Mouse (Mus musculus) layer of hippocampus, postnatal 14 days (tissue): ENCODE data around the gene Scube2. TPM values are rescaled to one million over a fixed set of nuclear protein-coding genes. Genes with fewer than 3 reads are reported as not detected.

Experiments
- DNase-seq, 2 experiments: peaks; one replicate each; pipeline ENCODE4 v3.0.0; 2021 to 2022; ENCODE audit warnings: low spot score in 2 of 2, mixed read lengths in 1 of 2
- total RNA-seq, 2 experiments: library from RNA; stranded (reverse); gene quantifications; 2 replicates each; pipeline ENCODE4 v1.2.3; 2021

Gene Scube2
- total RNA-seq, 2 experiments from 2014 or later: 1.6 to 2.0 TPM

DNA sequence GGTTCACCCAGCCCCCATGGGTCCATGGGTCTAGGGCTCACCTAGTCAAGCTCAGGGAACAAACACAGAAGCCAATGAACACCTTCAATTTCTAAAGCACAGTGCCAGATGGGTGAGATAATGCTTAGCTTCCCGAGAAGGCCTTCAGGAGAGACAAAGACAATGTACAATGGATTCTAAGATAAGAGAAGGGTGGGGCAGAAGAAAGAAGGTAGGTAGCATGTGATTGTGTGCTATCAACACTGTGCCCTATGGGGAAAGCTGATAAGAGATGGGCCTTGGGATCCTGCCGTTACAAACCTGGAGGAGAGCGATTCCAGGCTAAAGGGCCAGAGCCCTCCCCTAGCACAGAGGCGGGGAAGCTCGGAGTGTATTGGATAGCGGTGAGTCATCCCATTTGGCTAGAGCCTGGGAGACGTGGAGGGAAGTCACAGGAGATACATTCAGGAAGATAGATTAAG is 12.7 kb downstream of the Scube2 start:
- DNase-seq: no peak

DNA sequence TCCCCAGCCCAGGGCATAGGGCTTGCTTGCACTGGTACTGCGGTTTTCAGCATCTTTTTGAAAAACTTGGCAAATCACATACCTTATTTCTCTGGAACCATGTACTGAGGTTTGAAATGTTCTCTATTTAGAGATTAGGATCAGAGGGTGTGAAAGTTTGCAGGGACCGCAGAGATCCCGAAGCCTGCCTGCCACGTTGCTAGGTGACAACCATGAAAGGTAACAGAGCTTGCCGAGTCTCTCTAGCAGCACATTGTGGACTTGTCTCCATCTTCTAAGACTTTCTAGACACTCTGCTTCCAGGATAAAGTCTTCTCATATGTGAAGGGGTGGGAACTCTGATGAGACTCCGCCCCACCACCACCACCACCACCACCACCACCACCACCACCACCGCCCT is 13.5 kb downstream of the Scube2 start:
- DNase-seq: no peak

DNA sequence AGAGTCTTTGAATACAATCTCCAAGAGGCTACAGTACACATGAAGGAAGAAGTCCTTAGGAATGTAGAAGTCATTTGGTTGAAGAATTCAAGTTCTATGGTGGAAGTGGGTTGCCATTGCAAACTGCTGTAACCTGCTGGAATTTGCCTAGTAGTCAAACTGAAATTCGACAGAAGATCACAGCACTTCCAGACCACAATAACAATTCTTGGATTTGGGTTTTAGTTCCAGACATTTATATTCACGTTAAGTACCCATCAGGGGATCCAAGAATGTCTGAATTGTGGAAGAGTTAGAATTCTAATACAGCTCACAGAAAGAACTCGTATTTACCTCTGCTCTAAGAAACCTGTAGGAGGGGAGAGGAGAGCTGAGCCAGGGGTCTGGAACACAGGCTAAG is 14.9 kb downstream of the Scube2 start:
- no peak for DNase-seq

GRCm38 (mm10) chr7:109849750-109850434 is 15.6 kb downstream of the Scube2 start:
- no peak for DNase-seq

DNA sequence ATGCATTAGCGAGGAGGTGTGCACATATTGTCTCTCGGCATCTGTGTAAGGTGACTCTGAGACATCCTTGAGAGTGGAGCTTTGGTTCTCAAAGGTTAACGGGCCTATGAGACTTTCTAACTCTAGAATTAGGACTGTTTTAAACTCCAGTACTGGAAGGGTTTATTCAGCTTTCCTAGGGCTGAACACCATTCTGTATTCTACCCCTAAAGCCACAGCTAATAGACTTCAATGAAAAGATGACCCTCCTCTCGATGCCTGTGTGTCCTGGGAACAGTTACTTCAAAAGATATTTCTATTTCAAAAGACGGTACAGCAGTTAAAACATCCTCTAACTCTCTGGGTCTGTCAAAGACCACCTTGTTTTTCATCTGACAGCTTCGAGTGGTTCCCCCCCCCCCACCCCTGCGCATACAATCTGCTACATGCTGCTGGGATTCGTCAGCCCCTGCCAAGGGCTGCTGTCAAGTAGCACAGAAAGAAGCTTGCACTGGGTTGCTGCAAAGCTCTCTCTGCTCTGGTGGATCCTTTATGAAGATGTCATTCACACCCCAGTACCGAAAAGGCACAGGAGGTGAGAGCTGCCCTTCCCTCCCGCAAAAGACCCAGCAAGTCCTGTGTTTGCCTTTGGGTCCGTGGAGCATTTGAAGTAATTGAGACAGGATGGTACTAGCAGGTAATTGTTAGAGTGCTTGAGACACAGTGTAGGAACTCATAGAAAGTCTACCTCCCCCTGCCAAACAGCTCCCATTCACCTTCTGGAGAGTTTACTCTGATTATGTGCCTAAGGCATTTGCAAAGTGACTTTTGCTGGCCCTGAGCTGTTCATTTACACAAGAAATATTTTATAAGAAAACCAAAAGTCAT is 16.4 kb downstream of the Scube2 start:
- no peak for DNase-seq

GRCm38 (mm10) chr7:109844100-109844499 is 21.4 kb downstream of the Scube2 start:
- no peak for DNase-seq

DNA sequence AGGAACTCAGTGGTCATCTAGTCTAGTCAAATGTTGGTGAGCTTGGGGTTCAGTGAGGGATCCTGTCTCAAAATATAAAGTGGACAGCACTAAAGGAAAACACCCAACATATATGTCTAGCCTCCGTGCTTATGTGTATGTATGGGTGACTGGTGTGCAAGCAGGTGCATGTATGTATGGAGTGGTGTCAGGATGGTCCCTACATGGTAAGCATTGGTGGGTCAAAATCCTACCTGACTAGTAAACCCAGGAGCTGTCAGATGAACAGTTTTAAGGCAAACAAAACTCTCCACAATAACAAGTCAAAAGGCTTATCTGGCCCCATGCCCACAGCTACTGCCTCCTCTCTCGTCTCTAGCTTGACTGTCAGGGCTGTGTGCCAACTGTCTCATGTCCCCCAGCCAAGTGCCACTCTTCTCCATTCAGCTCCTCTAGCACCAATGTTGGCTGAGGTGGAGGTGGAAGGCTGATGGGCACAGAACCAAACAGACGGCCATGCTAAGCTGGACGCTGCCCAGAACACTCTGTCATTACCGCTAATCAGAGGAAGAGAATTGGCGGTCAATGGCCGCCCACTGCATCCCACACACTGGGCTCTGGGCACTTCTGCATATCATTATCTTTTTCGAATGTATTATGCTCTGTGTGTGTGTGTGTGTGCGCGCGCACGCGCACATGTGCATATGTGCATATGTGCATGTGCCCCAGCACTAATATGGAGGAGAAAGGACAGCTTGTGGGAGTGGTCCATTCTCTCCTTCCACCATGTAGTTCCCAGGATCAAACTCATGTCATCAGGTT is 23.7 kb downstream of the Scube2 start:
- DNase-seq: peak; percentile 63 to 85

- no peak for DNase-seq
Observed at GRCm38 (mm10) chr7:109841031-109841430, 24.4 kb downstream of the Scube2 start.

GRCm38 (mm10) chr7:109838613-109839012 is 26.9 kb downstream of the Scube2 start:
- DNase-seq: no peak

DNA sequence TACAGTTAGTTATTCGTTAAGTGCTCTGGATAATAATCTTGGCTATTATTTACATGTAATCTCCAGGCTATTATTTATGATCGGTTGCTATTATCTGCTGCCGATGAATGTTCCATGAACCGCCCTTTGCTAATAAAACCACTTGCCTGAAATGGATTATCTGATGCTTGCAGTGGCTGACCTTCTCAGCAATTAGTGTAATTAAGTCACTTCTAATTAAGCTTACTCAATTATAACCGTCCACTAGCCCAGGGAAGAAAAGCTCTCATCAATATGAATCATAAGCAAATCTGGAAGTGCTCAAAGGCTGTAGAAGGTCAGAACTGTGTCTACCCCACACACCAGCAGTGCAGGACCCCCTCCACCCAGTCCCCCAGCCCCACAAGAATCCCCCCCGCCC is 27.8 kb downstream of the Scube2 start:
- no peak for DNase-seq

GRCm38 (mm10) chr7:109834894-109835293 is 30.6 kb downstream of the Scube2 start:
- no peak for DNase-seq

DNA sequence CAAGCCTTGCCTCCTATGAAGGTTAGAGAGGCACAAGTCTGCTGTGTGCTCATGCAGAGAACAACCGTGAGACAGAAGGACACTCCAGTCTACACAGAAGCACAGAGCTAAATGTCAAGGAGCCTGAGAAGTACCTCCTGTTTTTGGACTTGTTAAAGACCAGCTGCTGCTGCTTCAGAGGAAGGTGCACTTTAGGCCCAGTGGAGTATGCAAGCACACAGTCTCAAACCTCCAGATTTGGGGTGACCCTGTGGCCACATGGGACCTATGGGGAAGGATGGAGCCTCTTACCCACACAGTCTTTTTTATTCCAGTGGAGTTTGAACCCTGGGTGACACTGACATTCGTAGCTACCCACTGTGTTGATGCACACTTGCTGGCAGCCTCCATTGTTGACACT is 34.1 kb downstream of the Scube2 start:
- no peak for DNase-seq

DNA sequence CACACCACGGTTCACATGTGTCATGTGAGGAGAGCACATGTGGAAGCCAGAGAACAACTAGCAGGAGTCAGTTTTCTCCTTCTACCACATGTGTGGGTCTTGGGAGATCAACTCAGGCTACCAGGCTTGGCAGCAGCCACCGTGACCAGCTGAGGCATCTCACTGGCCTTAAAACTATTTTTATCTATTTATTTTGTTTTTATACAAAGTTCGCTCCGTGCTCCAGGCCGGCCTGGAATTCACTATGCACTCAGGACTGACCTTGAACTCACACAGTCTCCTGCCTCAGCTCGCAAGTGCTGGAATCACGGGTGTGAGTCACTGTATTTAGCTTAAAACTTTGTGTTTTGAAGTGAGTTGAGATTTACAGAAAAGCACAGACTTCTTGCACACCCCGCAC is 38.6 kb downstream of the Scube2 start:
- DNase-seq: no peak

GRCm38 (mm10) chr7:109825293-109825692 is 40.2 kb downstream of the Scube2 start:
- DNase-seq: no peak

DNA sequence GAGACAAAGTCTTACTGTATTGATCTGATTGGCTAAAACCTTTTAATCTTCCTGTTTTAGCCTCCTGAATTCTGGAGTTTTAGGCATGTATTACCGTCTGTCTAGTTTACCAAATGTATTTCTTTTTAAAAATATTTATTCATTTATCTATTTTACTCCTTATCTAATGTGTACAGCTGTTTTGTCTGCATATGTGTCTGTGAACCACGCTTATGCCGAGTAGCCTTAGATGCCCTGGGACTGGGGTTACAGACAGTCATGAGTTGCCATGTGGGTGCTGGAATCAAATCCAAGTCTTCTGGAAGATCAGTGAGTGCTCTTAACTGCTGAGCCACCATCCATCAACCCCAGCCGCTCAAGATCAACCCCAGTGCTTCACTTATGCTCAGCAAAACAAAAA is 46.9 kb downstream of the Scube2 start:
- no peak for DNase-seq

DNA sequence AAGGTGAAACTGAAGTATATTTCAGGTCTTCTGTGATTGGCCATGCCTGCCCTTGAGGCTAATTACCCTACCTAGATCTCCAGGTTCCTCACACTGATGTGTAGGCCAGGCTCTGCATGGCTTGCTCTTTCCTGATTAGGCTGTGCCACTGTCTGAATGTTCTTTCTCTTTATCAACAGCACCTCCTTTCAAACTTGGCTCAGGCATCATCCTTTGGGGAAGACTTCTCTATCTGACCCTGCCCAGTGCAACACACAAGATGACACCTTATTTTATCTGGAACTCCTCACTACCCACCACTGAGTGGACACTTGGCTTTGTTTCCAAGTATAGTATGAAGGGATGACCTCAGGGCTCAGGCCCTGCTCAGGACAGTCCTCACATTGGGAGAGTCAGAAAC is 47.5 kb downstream of the Scube2 start:
- no peak for DNase-seq

- no peak for DNase-seq
Observed at GRCm38 (mm10) chr7:109813330-109814140, 51.9 kb downstream of the Scube2 start.

DNA sequence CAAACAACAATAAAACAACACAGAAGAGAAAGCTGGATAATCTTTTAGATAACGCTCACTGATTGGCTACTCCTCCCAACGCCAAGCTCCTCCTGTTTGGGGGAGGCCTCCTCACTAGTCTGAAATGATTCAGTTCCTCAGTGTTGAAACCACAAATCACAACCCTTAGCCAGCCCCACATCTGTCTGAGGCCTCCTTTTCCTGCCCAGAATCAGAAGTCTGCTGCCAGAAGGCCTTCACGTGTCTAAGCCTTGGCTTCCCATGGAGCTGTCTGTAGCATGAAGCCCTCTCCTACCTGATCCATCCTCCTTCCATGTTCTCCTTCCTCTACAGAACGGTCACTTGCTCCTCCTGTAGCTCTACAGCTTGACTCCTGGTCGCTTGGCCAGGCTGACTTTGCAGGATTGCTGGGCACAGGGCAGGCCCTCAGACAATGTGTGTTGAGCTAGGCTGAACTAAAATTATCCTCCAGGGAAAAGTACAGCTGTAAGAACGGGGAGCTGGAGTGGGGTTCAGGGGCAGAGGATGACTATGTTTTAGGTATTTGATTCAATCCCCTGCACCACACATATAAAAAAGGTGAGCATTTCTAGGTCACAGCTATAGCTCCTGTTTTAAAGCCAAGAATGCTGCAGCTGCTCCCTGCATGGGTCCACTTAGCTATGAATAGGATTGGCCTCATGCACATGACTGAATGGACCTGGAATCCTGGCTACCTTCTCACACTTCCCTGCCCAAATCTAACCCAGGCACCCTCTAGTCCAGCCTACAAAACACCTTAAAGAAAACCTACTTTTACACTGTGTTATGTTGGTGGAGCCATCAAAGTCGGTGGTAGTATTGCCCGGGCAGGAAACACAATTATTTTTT is 57.6 kb downstream of the Scube2 start:
- DNase-seq: no peak

GRCm38 (mm10) chr7:109804843-109805242 is 60.6 kb downstream of the Scube2 start:
- DNase-seq: no peak

- DNase-seq: no peak
Observed at GRCm38 (mm10) chr7:109804355-109804754, 61.1 kb downstream of the Scube2 start.
